Mouse (Mus musculus) megakaryocyte, embryonic 14.5 days (primary cell): ENCODE data around the gene Olfr67.
"Not testable (repeated sequence)": the region's sequence is repeated elsewhere in the genome, so short reads cannot be mapped to it uniquely, and the experiment has no call there.

ENCODE experiments used
- FLI1 ChIP-seq: IDR thresholded peaks from 2 replicates; pipeline ENCODE4 v1.6.1; 2012; ENCODE audit warnings: low read length, inconsistent platforms, mixed read lengths
- GATA1 ChIP-seq: IDR thresholded peaks from 3 replicates; pipeline ENCODE4 v1.6.1; 2012; ENCODE audit warnings: mixed read lengths, low read length, inconsistent platforms, borderline replicate concordance

GRCm38 (mm10) chr7:103815085-103815484, 23.5 kb upstream of the Olfr67 start:
- not testable (repeated sequence) for TF ChIP-seq GATA1, FLI1
